Mouse (Mus musculus) kidney, embryonic 16.5 days (tissue): ENCODE measurements around the gene Fmo6. TPM values are rescaled to one million over a fixed set of nuclear protein-coding genes. Genes with fewer than 3 reads are reported as not detected.

Source experiments
- ATAC-seq: fragments of 200-750 bp; cut with Nextera tagmentation; 2 replicates; pipeline ENCODE4 v1.8.0; 2017; ENCODE audit warnings: moderate TSS enrichment; ENCODE audit not compliant: low FRiP score, low TSS enrichment
- H3K27ac ChIP-seq: fragments of 300-500 bp; sonication (generic); 2 replicates; pipeline ENCODE4 v1.5.1; 2014; ENCODE audit warnings: low read length
- H3K27me3 ChIP-seq: fragments of 300-500 bp; sonication (generic); 2 replicates; pipeline ENCODE4 v1.6.1; 2014; ENCODE audit warnings: low read length, control low read depth, mixed read lengths; ENCODE audit not compliant: insufficient read depth
- H3K36me3 ChIP-seq: fragments of 300-500 bp; sonication (generic); 2 replicates; pipeline ENCODE4 v1.6.1; 2014; ENCODE audit warnings: low read length, control low read depth, mixed read lengths; ENCODE audit not compliant: insufficient read depth
- H3K4me1 ChIP-seq: fragments of 300-500 bp; sonication (generic); 2 replicates; pipeline ENCODE4 v1.6.1; 2014; ENCODE audit warnings: low read length, control low read depth, mixed read lengths; ENCODE audit not compliant: insufficient read depth
- H3K4me2 ChIP-seq: fragments of 300-500 bp; sonication (generic); replicated peaks from 2 replicates; pipeline ENCODE4 v1.6.1; 2014; ENCODE audit warnings: low read depth, low read length
- H3K4me3 ChIP-seq: fragments of 300-500 bp; sonication (generic); 2 replicates; pipeline ENCODE4 v1.5.1; 2014; ENCODE audit warnings: mild to moderate bottlenecking, low read length
- H3K9ac ChIP-seq: fragments of 300-500 bp; sonication (generic); replicated peaks from 2 replicates; pipeline ENCODE4 v1.6.1; 2014; ENCODE audit warnings: low read length
- H3K9me3 ChIP-seq: fragments of 300-500 bp; sonication (generic); 2 replicates; pipeline ENCODE4 v1.6.1; 2016; ENCODE audit warnings: low read length, control low read depth
- WGBS: fragments of 180-500 bp; shearing (Covaris S2); extraction: QIAGEN DNeasy Blood & Tissue Kit; methylation state at CpG from one replicate; pipeline ENCODE4 v1.1.7; 2014; 5-methylcytosine and 5-hydroxymethylcytosine counted together
- polyA plus RNA-seq: library from polyadenylated mRNA; unstranded; fragments of >200 nt; fragmentation: Nextera tagmentation; extraction: Ambion mirVana; gene quantifications from 2 replicates; pipeline ENCODE4 v1.2.1, GENCODE M21; 2015

Fmo6 gene
- polyA plus RNA-seq, 1 experiment from 2014 or later, result 0.20 TPM

DNA sequence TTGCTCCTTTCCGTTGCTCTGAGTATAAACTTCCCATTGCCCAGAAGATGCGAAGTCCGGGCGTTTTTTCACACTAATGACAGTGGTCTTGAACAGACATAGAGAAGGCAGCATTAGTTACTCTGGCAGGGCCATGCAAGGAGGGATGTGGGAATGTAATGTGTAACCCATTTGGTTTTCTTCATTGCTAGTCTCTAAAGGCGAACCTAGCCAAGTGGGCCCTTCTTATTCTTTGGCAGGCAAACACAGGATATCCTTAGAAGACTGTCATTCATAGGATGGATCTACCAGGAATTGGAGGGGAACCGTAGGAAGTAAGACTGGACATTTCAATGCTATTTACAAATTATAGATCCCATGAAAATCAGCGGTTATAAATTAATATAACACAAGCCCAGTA is 49.7 kb downstream of the Fmo6 start:
- Histone ChIP-seq H3K9me3 (no peaks in the 10 kb centered on the region), H3K27ac (no peak overlapping the region), H3K4me1 (no peaks in the 10 kb centered on the region), H3K4me3 (no peak overlapping the region), H3K27me3 (no peaks in the 10 kb centered on the region), H3K9ac (no peak overlapping the region), H3K4me2 (no peak overlapping the region), H3K36me3 (no peaks in the 10 kb centered on the region)
- 91% methylated on average over 7 of the region's 7 CpGs for WGBS
- no peak for ATAC-seq

DNA sequence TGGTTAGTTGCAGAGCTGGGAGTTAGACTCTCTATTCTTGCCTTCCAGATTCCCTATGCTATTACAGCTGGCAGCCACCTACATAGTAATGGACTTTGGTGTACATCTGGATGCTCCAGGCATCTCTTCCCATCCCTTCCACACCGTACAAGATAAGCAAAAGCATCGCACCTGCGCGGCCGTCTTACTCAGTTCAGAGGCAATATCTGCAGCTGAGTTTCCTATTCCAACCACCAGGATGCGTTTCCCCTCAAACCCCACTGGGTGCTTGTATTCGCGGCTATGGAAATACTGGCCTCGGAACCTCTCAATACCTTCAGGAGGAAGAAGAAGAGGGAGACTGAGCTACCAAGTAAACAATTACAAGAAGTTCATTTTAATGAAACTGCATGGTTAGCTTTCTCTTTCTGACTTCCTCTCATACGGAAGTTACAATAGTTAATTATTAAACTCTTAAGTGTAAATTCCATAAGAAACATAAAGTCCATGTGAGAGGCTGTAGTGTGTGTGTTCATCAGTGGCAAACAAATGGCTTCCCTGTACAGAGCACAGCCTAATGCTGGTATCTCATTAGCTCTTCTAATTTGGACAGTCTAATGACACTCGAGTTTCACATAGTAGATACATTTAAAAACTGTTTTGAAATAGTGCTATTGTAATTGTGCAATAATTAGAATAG is 51.0 kb downstream of the Fmo6 start:
- peak; percentile 78; the same call in 1 of the 2 replicates for ATAC-seq
- Histone ChIP-seq H3K36me3 (no peaks in the 10 kb centered on the region), H3K9me3 (no peaks in the 10 kb centered on the region), H3K4me2 (0 out of 2 replicates have a peak overlapping the region, but pooled peaks have one; percentile 10), H3K9ac (no peak overlapping the region), H3K27ac (no peak overlapping the region), H3K27me3 (no peaks in the 10 kb centered on the region), H3K4me1 (no peaks in the 10 kb centered on the region), H3K4me3 (no peak overlapping the region)
- WGBS, result 79% methylated on average over 11 of the region's 11 CpGs

DNA sequence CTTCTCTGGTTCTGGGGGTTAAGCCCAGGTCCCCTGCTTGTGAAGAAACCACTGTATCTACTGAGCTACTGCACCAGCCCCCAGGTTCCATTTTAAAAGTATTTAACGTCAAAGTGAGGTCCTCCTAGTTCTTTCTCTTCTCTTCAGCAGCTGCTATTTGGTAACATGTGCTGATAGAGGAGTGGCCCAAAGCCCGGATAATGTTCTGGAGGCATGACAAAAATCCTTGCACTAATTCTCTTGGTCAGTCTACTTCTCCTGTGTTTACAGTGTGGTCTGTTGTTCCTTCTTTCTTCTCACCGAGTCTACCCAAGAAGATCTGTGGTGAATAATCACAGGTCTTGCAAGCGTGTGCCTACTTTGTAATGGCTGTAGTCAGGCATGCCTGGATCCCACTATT is 54.6 kb downstream of the Fmo6 start:
- Histone ChIP-seq H3K27ac (no peak overlapping the region), H3K9ac (no peak overlapping the region), H3K4me3 (no peak overlapping the region), H3K4me1 (no peaks in the 10 kb centered on the region), H3K4me2 (no peak overlapping the region), H3K27me3 (no peaks in the 10 kb centered on the region), H3K36me3 (no peaks in the 10 kb centered on the region), H3K9me3 (no peaks in the 10 kb centered on the region)
- no peak for ATAC-seq
- WGBS, result 78% methylated on average over 4 of the region's 4 CpGs

DNA sequence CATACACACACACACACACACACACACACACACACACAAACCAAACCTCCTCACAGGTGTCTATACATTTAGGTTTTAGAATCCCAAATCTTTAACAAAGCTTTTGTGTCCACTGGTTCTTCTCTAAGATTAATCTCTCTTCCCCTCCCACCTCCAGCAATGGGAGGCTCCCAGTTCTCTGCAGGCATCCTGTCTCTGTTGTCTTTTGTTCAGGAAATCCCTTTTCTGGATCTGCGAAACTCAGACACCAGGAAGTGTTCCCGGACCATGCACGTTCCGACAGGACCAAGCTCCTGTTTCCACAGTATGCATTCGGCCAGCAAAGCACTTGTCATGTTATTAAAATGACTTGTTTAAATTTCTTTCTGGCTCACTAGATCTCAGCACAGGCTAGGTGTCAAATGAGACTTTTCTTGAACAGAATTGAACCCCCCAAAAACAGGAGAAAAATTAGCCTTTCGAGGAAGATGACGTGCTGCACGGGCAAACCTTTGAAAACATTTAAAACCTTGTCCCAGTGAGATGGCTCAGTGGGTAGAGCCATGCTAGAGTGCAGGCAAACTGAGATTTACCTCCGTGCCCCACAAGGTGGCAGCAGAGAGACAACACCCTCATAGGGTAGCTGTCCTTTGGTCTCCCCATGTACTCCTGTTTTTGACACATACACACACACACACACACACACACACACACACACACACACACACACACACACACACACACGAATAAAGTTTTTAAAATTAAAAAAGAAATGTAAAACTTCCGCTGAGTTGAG is 57.5 kb downstream of the Fmo6 start:
- no peak overlapping the region for H3K4me3 ChIP-seq
- no peaks in the 10 kb centered on the region for H3K4me1 ChIP-seq
- no peak for ATAC-seq
- H3K27ac ChIP-seq, result no peak overlapping the region
- no peak overlapping the region for H3K4me2 ChIP-seq
- H3K27me3 ChIP-seq, result no peaks in the 10 kb centered on the region
- WGBS, result 55% methylated on average over 11 of the region's 11 CpGs
- no peaks in the 10 kb centered on the region for H3K36me3 ChIP-seq
- H3K9me3 ChIP-seq, result no peaks in the 10 kb centered on the region
- no peak overlapping the region for H3K9ac ChIP-seq

DNA sequence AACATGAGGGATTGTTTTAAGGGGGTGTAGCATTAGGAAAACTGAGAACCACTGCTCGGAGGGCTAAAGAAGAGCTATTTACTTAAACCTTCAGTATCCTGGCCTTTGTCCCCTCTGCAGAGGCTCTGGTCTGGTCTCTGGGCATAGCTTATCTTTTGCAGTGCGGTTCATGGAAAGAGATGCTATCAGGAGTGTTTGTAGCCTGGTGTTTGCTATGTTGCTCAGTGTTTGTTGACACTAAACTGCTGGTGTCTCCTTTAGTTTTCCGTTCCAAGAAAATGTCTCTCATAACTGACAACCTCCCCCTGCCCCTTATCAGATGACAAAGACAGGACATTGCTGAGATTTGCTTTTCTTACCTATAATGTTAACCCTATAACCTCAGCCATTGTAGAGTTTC is 62.2 kb downstream of the Fmo6 start:
- no peak overlapping the region for H3K4me2 ChIP-seq
- H3K4me3 ChIP-seq, result no peak overlapping the region
- H3K4me1 ChIP-seq, result peaks cover 10% of the 10 kb centered on the region
- H3K9ac ChIP-seq, result no peak overlapping the region
- no peak for ATAC-seq
- no peak overlapping the region for H3K27ac ChIP-seq
- no peaks in the 10 kb centered on the region for H3K9me3 ChIP-seq
- 49% methylated on average over 3 of the region's 3 CpGs for WGBS
- H3K27me3 ChIP-seq, result no peaks in the 10 kb centered on the region
- no peaks in the 10 kb centered on the region for H3K36me3 ChIP-seq

DNA sequence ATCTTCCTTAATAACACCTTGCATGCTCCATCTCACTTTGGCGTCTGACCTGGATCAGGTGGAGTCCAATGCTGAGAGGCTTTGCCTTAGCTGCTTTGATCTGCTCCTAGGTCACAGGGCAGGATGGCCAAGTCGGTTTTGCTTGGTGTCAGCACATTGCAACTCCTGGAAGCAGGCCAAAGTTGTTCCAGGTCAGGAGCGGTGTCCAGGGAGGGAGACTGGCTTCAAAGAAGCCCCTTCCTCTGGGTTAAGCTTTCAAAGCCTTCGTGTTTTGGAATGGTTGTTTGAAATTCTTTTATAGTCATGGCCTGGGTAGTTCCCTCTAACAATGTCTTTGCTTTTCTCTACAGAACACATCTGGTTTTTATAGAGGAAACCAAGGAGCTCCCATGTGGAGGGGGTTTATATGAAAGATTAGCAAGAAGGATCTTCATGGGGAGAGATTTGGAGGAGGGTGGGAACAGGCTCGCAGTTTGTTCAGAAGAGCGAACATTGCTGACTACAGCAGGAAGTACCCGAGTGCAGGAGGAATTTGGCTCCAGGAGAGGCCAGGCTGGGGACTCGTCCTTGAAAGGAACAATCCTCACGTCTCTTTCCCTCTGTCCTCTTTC is 65.5 kb downstream of the Fmo6 start:
- no peaks in the 10 kb centered on the region for H3K9me3 ChIP-seq
- H3K27ac ChIP-seq, result peak overlapping the region; percentile 44
- 21% methylated on average over 9 of the region's 9 CpGs for WGBS
- ATAC-seq, result peak; percentile 76; the same call in 1 of the 2 replicates
- H3K4me1 ChIP-seq, result peaks cover 10% of the 10 kb centered on the region
- H3K4me3 ChIP-seq, result no peak overlapping the region
- H3K4me2 ChIP-seq, result no peak overlapping the region
- H3K9ac ChIP-seq, result no peak overlapping the region
- H3K27me3 ChIP-seq, result no peaks in the 10 kb centered on the region
- H3K36me3 ChIP-seq, result no peaks in the 10 kb centered on the region

DNA sequence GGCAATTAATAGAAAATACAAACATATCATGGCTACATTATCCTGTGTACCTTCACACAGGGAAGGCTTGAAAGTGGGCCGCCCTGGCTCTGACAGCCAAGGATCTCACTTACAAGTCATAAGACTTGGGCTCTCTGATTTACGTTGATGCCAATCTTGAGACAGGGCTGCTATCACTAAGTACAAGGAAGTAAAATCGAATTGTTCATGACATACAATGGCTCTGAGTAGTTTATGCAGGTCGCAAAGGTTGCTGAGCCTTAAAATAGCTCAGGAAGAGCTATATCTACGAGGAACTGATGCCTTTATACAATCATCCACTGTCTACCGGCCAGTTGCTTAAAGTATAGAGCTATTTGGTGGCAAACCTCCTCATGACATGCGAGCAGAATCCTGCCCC is 66.3 kb downstream of the Fmo6 start:
- H3K27me3 ChIP-seq, result no peaks in the 10 kb centered on the region
- H3K4me2 ChIP-seq, result no peak overlapping the region
- H3K4me3 ChIP-seq, result no peak overlapping the region
- H3K4me1 ChIP-seq, result peaks cover 10% of the 10 kb centered on the region
- no peak overlapping the region for H3K27ac ChIP-seq
- no peak overlapping the region for H3K9ac ChIP-seq
- ATAC-seq, result no peak
- WGBS, result 67% methylated on average over 7 of the region's 7 CpGs
- H3K36me3 ChIP-seq, result no peaks in the 10 kb centered on the region
- H3K9me3 ChIP-seq, result no peaks in the 10 kb centered on the region

DNA sequence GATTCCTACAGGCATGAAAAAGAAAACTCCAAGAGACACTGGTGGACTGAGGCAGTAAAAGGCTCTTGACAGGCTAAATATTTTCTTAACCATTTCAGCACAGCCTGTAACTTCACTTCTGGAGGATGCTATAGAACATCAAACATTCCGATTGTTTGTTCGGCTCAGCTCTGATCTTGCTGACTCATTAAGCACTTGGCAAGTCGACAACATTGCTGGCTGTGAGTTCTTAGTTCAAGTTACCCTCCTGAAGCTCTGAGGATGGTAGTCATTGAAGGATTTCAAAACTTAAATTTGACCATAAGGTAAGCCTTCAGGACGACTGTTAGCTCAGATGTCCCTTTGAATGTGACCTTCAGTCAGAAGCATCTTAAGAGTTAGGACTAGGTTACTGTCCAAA is 69.9 kb downstream of the Fmo6 start:
- 61% methylated on average over 4 of the region's 4 CpGs for WGBS
- Histone ChIP-seq H3K27ac (no peak overlapping the region), H3K4me3 (no peak overlapping the region), H3K9ac (no peak overlapping the region), H3K4me1 (peaks cover 21% of the 10 kb centered on the region), H3K9me3 (no peaks in the 10 kb centered on the region), H3K36me3 (no peaks in the 10 kb centered on the region), H3K27me3 (no peaks in the 10 kb centered on the region), H3K4me2 (no peak overlapping the region)
- no peak for ATAC-seq
